Mouse (Mus musculus) forebrain, embryonic 16.5 days (tissue): Measurements from ENCODE around the gene Cbr4. TPM values are rescaled to one million over a fixed set of nuclear protein-coding genes. Genes with fewer than 3 reads are reported as not detected.

Source experiments
- ATAC-seq: fragments of 200-750 bp; cut with Nextera tagmentation; 2 replicates; pipeline ENCODE4 v1.8.0; 2017; ENCODE audit warnings: mild to moderate bottlenecking, moderate library complexity
- H3K27ac ChIP-seq: fragments of 300-500 bp; sonication (generic); 2 replicates; pipeline ENCODE4 v1.5.1; 2014; ENCODE audit warnings: low read length, control low read depth
- H3K27me3 ChIP-seq: fragments of 300-500 bp; sonication (generic); replicated peaks from 2 replicates; pipeline ENCODE4 v1.6.1; 2014; ENCODE audit warnings: low read length; ENCODE audit not compliant: control insufficient read depth, insufficient read depth
- H3K36me3 ChIP-seq: fragments of 300-500 bp; sonication (generic); 2 replicates; pipeline ENCODE4 v1.6.1; 2014; ENCODE audit not compliant: control insufficient read depth, insufficient read depth
- H3K4me1 ChIP-seq: fragments of 300-500 bp; sonication (generic); replicated peaks from 2 replicates; pipeline ENCODE4 v1.6.1; 2014; ENCODE audit warnings: low read length; ENCODE audit not compliant: control insufficient read depth, insufficient read depth
- H3K4me2 ChIP-seq: fragments of 300-500 bp; sonication (generic); 2 replicates; pipeline ENCODE4 v1.6.1; 2014; ENCODE audit warnings: mild to moderate bottlenecking, low read length, control low read depth
- H3K4me3 ChIP-seq: fragments of 300-500 bp; sonication (generic); replicated peaks from 2 replicates; pipeline ENCODE4 v1.5.1; 2014; ENCODE audit warnings: mild to moderate bottlenecking, low read length, control low read depth
- H3K9ac ChIP-seq: fragments of 300-500 bp; sonication (generic); replicated peaks from 2 replicates; pipeline ENCODE4 v1.6.1; 2014; ENCODE audit warnings: low read depth, low read length, control low read depth
- H3K9me3 ChIP-seq: fragments of 300-500 bp; sonication (generic); 2 replicates; pipeline ENCODE4 v1.6.1; 2016; ENCODE audit warnings: low read length; ENCODE audit not compliant: control insufficient read depth
- WGBS: fragments of 180-500 bp; shearing (Covaris S2); extraction: QIAGEN DNeasy Blood & Tissue Kit; methylation state at CpG from one replicate; pipeline ENCODE4 v1.1.7; 2014; 5-methylcytosine and 5-hydroxymethylcytosine counted together
- polyA plus RNA-seq: library from polyadenylated mRNA; unstranded; fragments of >200 nt; fragmentation: Nextera tagmentation; extraction: Ambion mirVana; gene quantifications from 2 replicates; pipeline ENCODE4 v1.2.1, GENCODE M21; 2015

The Cbr4 gene
- polyA plus RNA-seq, 1 experiment from 2014 or later, result 19.6 TPM

- Histone ChIP-seq H3K27ac (no peak overlapping the region), H3K9me3 (no peaks in the 10 kb centered on the region), H3K4me1 (no peaks in the 10 kb centered on the region), H3K36me3 (no peaks in the 10 kb centered on the region), H3K9ac (no peak overlapping the region), H3K4me3 (no peak overlapping the region), H3K4me2 (no peak overlapping the region), H3K27me3 (no peaks in the 10 kb centered on the region)
- no peak for ATAC-seq
- WGBS, result 76% methylated on average over 22 of the region's 22 CpGs
Measured at GRCm38 (mm10) chr8:61531944-61532795, 44.6 kb downstream of the Cbr4 start.

GRCm38 (mm10) chr8:61532831-61533230 is 45.3 kb downstream of the Cbr4 start:
- WGBS, result 88% methylated on average over 5 of the region's 5 CpGs
- no peaks in the 10 kb centered on the region for H3K27me3 ChIP-seq
- no peaks in the 10 kb centered on the region for H3K9me3 ChIP-seq
- H3K36me3 ChIP-seq, result no peaks in the 10 kb centered on the region
- H3K4me3 ChIP-seq, result no peak overlapping the region
- H3K4me1 ChIP-seq, result no peaks in the 10 kb centered on the region
- H3K9ac ChIP-seq, result no peak overlapping the region
- no peak for ATAC-seq
- no peak overlapping the region for H3K27ac ChIP-seq
- no peak overlapping the region for H3K4me2 ChIP-seq

GRCm38 (mm10) chr8:61533356-61533926 is 45.9 kb downstream of the Cbr4 start:
- H3K4me2 ChIP-seq, result no peak overlapping the region
- H3K27ac ChIP-seq, result no peak overlapping the region
- H3K4me3 ChIP-seq, result no peak overlapping the region
- H3K4me1 ChIP-seq, result no peaks in the 10 kb centered on the region
- WGBS, result 52% methylated on average over 16 of the region's 16 CpGs
- ATAC-seq, result no peak
- H3K9me3 ChIP-seq, result no peaks in the 10 kb centered on the region
- no peak overlapping the region for H3K9ac ChIP-seq
- H3K27me3 ChIP-seq, result no peaks in the 10 kb centered on the region
- no peaks in the 10 kb centered on the region for H3K36me3 ChIP-seq

GRCm38 (mm10) chr8:61535472-61535871 is 47.9 kb downstream of the Cbr4 start:
- no peaks in the 10 kb centered on the region for H3K36me3 ChIP-seq
- H3K4me1 ChIP-seq, result no peaks in the 10 kb centered on the region
- no peaks in the 10 kb centered on the region for H3K27me3 ChIP-seq
- H3K4me2 ChIP-seq, result no peak overlapping the region
- H3K27ac ChIP-seq, result no peak overlapping the region
- H3K9me3 ChIP-seq, result no peaks in the 10 kb centered on the region
- no peak overlapping the region for H3K4me3 ChIP-seq
- no peak overlapping the region for H3K9ac ChIP-seq
- WGBS, result 80% methylated on average over 11 of the region's 11 CpGs
- ATAC-seq, result no peak

- no peaks in the 10 kb centered on the region for H3K27me3 ChIP-seq
- no peaks in the 10 kb centered on the region for H3K9me3 ChIP-seq
- H3K36me3 ChIP-seq, result no peaks in the 10 kb centered on the region
- no peak for ATAC-seq
- no peak overlapping the region for H3K27ac ChIP-seq
- H3K4me2 ChIP-seq, result no peak overlapping the region
- 87% methylated on average over 5 of the region's 5 CpGs for WGBS
- no peak overlapping the region for H3K9ac ChIP-seq
- H3K4me1 ChIP-seq, result no peaks in the 10 kb centered on the region
- no peak overlapping the region for H3K4me3 ChIP-seq
Measured at GRCm38 (mm10) chr8:61537471-61537870, 49.9 kb downstream of the Cbr4 start.

- Histone ChIP-seq H3K4me2 (no peak overlapping the region), H3K27me3 (no peaks in the 10 kb centered on the region), H3K27ac (no peak overlapping the region), H3K36me3 (no peaks in the 10 kb centered on the region), H3K4me3 (no peak overlapping the region), H3K9me3 (no peaks in the 10 kb centered on the region), H3K4me1 (no peaks in the 10 kb centered on the region), H3K9ac (no peak overlapping the region)
- WGBS, result 53% methylated on average over 7 of the region's 7 CpGs
- ATAC-seq, result peak; percentile 78
Measured at GRCm38 (mm10) chr8:61539828-61540500, 52.4 kb downstream of the Cbr4 start.

- peaks cover 7% of the 10 kb centered on the region; the same call in 1 of the 2 replicates for H3K36me3 ChIP-seq
- no peak overlapping the region for H3K4me2 ChIP-seq
- no peak overlapping the region for H3K4me3 ChIP-seq
- H3K27ac ChIP-seq, result no peak overlapping the region
- 83% methylated on average over 39 of the region's 41 CpGs for WGBS
- ATAC-seq, result no peak
- H3K9me3 ChIP-seq, result no peaks in the 10 kb centered on the region; the same call in 1 of the 2 replicates
- no peaks in the 10 kb centered on the region for H3K27me3 ChIP-seq
- no peaks in the 10 kb centered on the region for H3K4me1 ChIP-seq
- no peak overlapping the region for H3K9ac ChIP-seq
Measured at GRCm38 (mm10) chr8:61549585-61549984, 62.1 kb downstream of the Cbr4 start.

GRCm38 (mm10) chr8:61550006-61550748 is 62.6 kb downstream of the Cbr4 start:
- WGBS, result 65% methylated on average over 27 of the region's 27 CpGs
- H3K36me3 ChIP-seq, result peaks cover 7% of the 10 kb centered on the region; the same call in 1 of the 2 replicates
- H3K4me1 ChIP-seq, result no peaks in the 10 kb centered on the region
- H3K4me2 ChIP-seq, result no peak overlapping the region
- ATAC-seq, result no peak
- H3K9ac ChIP-seq, result no peak overlapping the region
- no peak overlapping the region for H3K27ac ChIP-seq
- H3K27me3 ChIP-seq, result no peaks in the 10 kb centered on the region
- no peaks in the 10 kb centered on the region; the same call in 1 of the 2 replicates for H3K9me3 ChIP-seq
- H3K4me3 ChIP-seq, result no peak overlapping the region

GRCm38 (mm10) chr8:61552221-61552620 is 64.7 kb downstream of the Cbr4 start:
- no peaks in the 10 kb centered on the region for H3K27me3 ChIP-seq
- no peak for ATAC-seq
- H3K4me2 ChIP-seq, result no peak overlapping the region
- no peaks in the 10 kb centered on the region; the same call in 1 of the 2 replicates for H3K9me3 ChIP-seq
- H3K27ac ChIP-seq, result no peak overlapping the region
- H3K36me3 ChIP-seq, result peaks cover 7% of the 10 kb centered on the region; the same call in 1 of the 2 replicates
- no peaks in the 10 kb centered on the region for H3K4me1 ChIP-seq
- H3K9ac ChIP-seq, result no peak overlapping the region
- WGBS, result 72% methylated on average over 6 of the region's 6 CpGs
- no peak overlapping the region for H3K4me3 ChIP-seq
